Mouse (Mus musculus) heart, adult 2 months (tissue): ENCODE measurements around the gene Tmem132b.

ENCODE experiments used
- CTCF ChIP-seq: fragments of 200-600 bp; IDR thresholded peaks from 2 replicates; pipeline ENCODE4 v1.8.1; 2022; ENCODE audit warnings: antibody characterized with exemption, mild to moderate bottlenecking, moderate library complexity
- POLR2A ChIP-seq: fragments of 200-500 bp; IDR thresholded peaks from 2 replicates; pipeline ENCODE4 v1.6.1; 2011; ENCODE audit warnings: mild to moderate bottlenecking, low read depth, low read length, control low read depth; ENCODE audit not compliant: insufficient read depth

- TF ChIP-seq POLR2A (no peak), CTCF (no peak)
Measured at GRCm38 (mm10) chr5:125685681-125686331, 154.2 kb downstream of the Tmem132b start.
